Mouse (Mus musculus) cortical plate, adult 2 months (tissue): ENCODE data around the gene Nutf2.

Source experiments
- CTCF ChIP-seq: fragments of 200-500 bp; IDR thresholded peaks from 2 replicates; pipeline ENCODE4 v1.5.1; 2011; ENCODE audit warnings: mild to moderate bottlenecking, control low read depth, low read length; ENCODE audit not compliant: insufficient read depth; ENCODE audit errors: extremely low read depth
- POLR2A ChIP-seq: fragments of 200-500 bp; IDR thresholded peaks from 2 replicates; pipeline ENCODE4 v1.6.1; 2011; ENCODE audit warnings: mild to moderate bottlenecking, low read length, control low read depth; ENCODE audit not compliant: insufficient read depth; ENCODE audit errors: extremely low read depth

- no peak for TF ChIP-seq CTCF
- TF ChIP-seq POLR2A, result no peak
These were observed 40.7 kb downstream of the Nutf2 start for GRCm38 (mm10) chr8:105900941-105901616.
